ENCODE assay signal across 9 mouse cellular contexts in genomic region chr17:56819694-56820111, GRCm38 (mm10). TPM values are rescaled to one million over a fixed set of nuclear protein-coding genes. Genes with fewer than 3 reads are reported as not detected.
DNase-seq lines count a peak whose midpoint lies in the region; ATAC-seq lines count a peak whose summit lies in the region.
"Had no signal": no experiment of that assay in that cellular context is flagged by ENCODE, and none has a peak within 500 bp of the region (broad histone marks: within the 10 kb centered on the region; RNA-seq: fewer than 3 reads in every experiment).

No protein-coding gene starts in this region.

- no peak overlapping the region for H3K9ac ChIP-seq in liver, embryonic 12.5 days
- no peak overlapping the region for H3K9ac ChIP-seq in liver, embryonic 11.5 days (ENCODE audit: low read depth, low read length)
- no peak overlapping the region for H3K9ac ChIP-seq in neural tube, embryonic 13.5 days
- H3K9ac ChIP-seq in kidney, embryonic 14.5 days (ENCODE audit: low read depth, low read length): no peak overlapping the region
- H3K9ac ChIP-seq: limb, embryonic 13.5 days had no signal

- peak overlapping the region; percentile 17; the same call in 1 of the 2 replicates for H3K27ac ChIP-seq in liver, embryonic 12.5 days
- H3K27ac ChIP-seq in liver, embryonic 11.5 days (ENCODE audit: low read depth, low read length): no peak overlapping the region
- peak overlapping the region; percentile 56 for H3K27ac ChIP-seq in neural tube, embryonic 13.5 days (replicated peaks)
- H3K27ac ChIP-seq in kidney, embryonic 14.5 days (ENCODE audit: low read depth, low read length): no peak overlapping the region
- H3K27ac ChIP-seq: limb, embryonic 13.5 days had no signal

- no peak for DNase-seq in liver, embryonic 11.5 days (ENCODE audit: low spot score)
- DNase-seq in layer of hippocampus, adult 9-11 months: peak; percentile 60
- no peak for DNase-seq in right cerebral cortex, postnatal 10 days (ENCODE audit: low spot score in 2 of 2)
- DNase-seq in kidney, adult 18-20 months: no peak

- no peaks in the 10 kb centered on the region for H3K9me3 ChIP-seq in liver, embryonic 12.5 days (replicated peaks)
- H3K9me3 ChIP-seq in liver, embryonic 11.5 days (ENCODE audit: control insufficient read depth, low read length): no peaks in the 10 kb centered on the region
- no peaks in the 10 kb centered on the region for H3K9me3 ChIP-seq in neural tube, embryonic 13.5 days
- H3K9me3 ChIP-seq in kidney, embryonic 14.5 days (ENCODE audit: control insufficient read depth, low read length): no peaks in the 10 kb centered on the region
- H3K9me3 ChIP-seq: limb, embryonic 13.5 days had no signal

- H3K4me1 ChIP-seq in liver, embryonic 12.5 days: peaks cover 55% of the 10 kb centered on the region
- 0 out of 2 replicates have a peak, but pooled peaks cover 3% of the 10 kb centered on the region for H3K4me1 ChIP-seq in liver, embryonic 11.5 days (replicated peaks; ENCODE audit: control insufficient read depth, insufficient read depth, low read length)
- peaks cover 30% of the 10 kb centered on the region for H3K4me1 ChIP-seq in neural tube, embryonic 13.5 days (replicated peaks)
- H3K4me1 ChIP-seq in kidney, embryonic 14.5 days (ENCODE audit: control insufficient read depth, insufficient read depth, low read length): no peaks in the 10 kb centered on the region
- H3K4me1 ChIP-seq: limb, embryonic 13.5 days had no signal

- H3K4me3 ChIP-seq in liver, embryonic 12.5 days: no peak overlapping the region
- no peak overlapping the region for H3K4me3 ChIP-seq in liver, embryonic 11.5 days (ENCODE audit: low read depth, low read length)
- no peak overlapping the region for H3K4me3 ChIP-seq in neural tube, embryonic 13.5 days
- H3K4me3 ChIP-seq in kidney, embryonic 14.5 days (ENCODE audit: low read length): no peak overlapping the region
- H3K4me3 ChIP-seq: limb, embryonic 13.5 days had no signal

- H3K36me3 ChIP-seq in liver, embryonic 12.5 days: peaks cover 17% of the 10 kb centered on the region
- H3K36me3 ChIP-seq in liver, embryonic 11.5 days (ENCODE audit: control insufficient read depth, insufficient read depth, low read length): no peaks in the 10 kb centered on the region
- no peaks in the 10 kb centered on the region for H3K36me3 ChIP-seq in neural tube, embryonic 13.5 days
- H3K36me3 ChIP-seq in kidney, embryonic 14.5 days (ENCODE audit: control insufficient read depth, insufficient read depth, low read length): no peaks in the 10 kb centered on the region
- H3K36me3 ChIP-seq: limb, embryonic 13.5 days had no signal

- H3K4me2 ChIP-seq in liver, embryonic 12.5 days: no peak overlapping the region
- H3K4me2 ChIP-seq in liver, embryonic 11.5 days: no peak overlapping the region
- no peak overlapping the region for H3K4me2 ChIP-seq in neural tube, embryonic 13.5 days
- no peak overlapping the region for H3K4me2 ChIP-seq in kidney, embryonic 14.5 days (replicated peaks; ENCODE audit: low read depth, low read length)
- H3K4me2 ChIP-seq: limb, embryonic 13.5 days had no signal

- ATAC-seq in liver, embryonic 12.5 days: no peak
- no peak for ATAC-seq in liver, embryonic 11.5 days (replicated peaks; ENCODE audit: low FRiP score)
- ATAC-seq in common myeloid progenitor, adult 5-6 weeks (replicated peaks; ENCODE audit: low read depth, poor library complexity, severe bottlenecking): peak; percentile 92
- ATAC-seq in neural tube, embryonic 13.5 days (ENCODE audit: low read depth): peak; percentile 63
- no peak for ATAC-seq in kidney, embryonic 14.5 days (ENCODE audit: low FRiP score, low TSS enrichment)

- no peaks in the 10 kb centered on the region for H3K27me3 ChIP-seq in liver, embryonic 12.5 days (replicated peaks)
- peaks cover 2% of the 10 kb centered on the region; the same call in 1 of the 2 replicates for H3K27me3 ChIP-seq in liver, embryonic 11.5 days (replicated peaks; ENCODE audit: control insufficient read depth, insufficient read depth, low read length)
- 0 out of 2 replicates have a peak, but pooled peaks cover 4% of the 10 kb centered on the region for H3K27me3 ChIP-seq in neural tube, embryonic 13.5 days
- no peaks in the 10 kb centered on the region for H3K27me3 ChIP-seq in kidney, embryonic 14.5 days (ENCODE audit: control insufficient read depth, insufficient read depth, low read length)
- H3K27me3 ChIP-seq: limb, embryonic 13.5 days had no signal

- WGBS in liver, embryonic 12.5 days (ENCODE audit: insufficient replicate concordance): 69% methylated on average over 8 of the region's 8 CpGs
- WGBS in liver, embryonic 11.5 days: 74% methylated on average over 8 of the region's 8 CpGs
- 68% methylated on average over 8 of the region's 8 CpGs for WGBS in neural tube, embryonic 13.5 days
- 76% methylated on average over 8 of the region's 8 CpGs for WGBS in kidney, embryonic 14.5 days

RNA-seq across cellular contexts. Expression of gene Rfx2, which starts 11.1 kb away (rescaled TPM):
- 12.6 and 13.6 TPM in 2 replicates for polyA plus RNA-seq in liver, embryonic 12.5 days (2016; fragmentation: Nextera tagmentation; extraction: Ambion mirVana)
- polyA plus RNA-seq in liver, embryonic 11.5 days (2014; fragmentation: Nextera tagmentation; extraction: Ambion mirVana): 9.0 and 9.5 TPM in 2 replicates
- 7.6 and 7.7 TPM in 2 replicates for total RNA-seq in common myeloid progenitor, adult 5-6 weeks (2017)
- 4.6 and 5.2 TPM in 2 replicates for polyA plus RNA-seq in neural tube, embryonic 13.5 days (2015; fragmentation: Nextera tagmentation; extraction: Ambion mirVana)
- 2.3 and 3.9 TPM in 2 replicates for polyA plus RNA-seq in kidney, embryonic 14.5 days (2014; fragmentation: Nextera tagmentation; extraction: Ambion mirVana)

RNA-seq across cellular contexts. Expression of gene Prr22, which starts 49.7 kb away (rescaled TPM):
- 1.1 and 1.2 TPM in 2 replicates for polyA plus RNA-seq in liver, embryonic 12.5 days (2016; fragmentation: Nextera tagmentation; extraction: Ambion mirVana)
- 1.6 and 1.8 TPM in 2 replicates for polyA plus RNA-seq in liver, embryonic 11.5 days (2014; fragmentation: Nextera tagmentation; extraction: Ambion mirVana)
- 0.15 TPM in 1 of 2 replicates, not detected in the other for total RNA-seq in common myeloid progenitor, adult 5-6 weeks (2017)
- 0.95 and 1.1 TPM in 2 replicates for polyA plus RNA-seq in neural tube, embryonic 13.5 days (2015; fragmentation: Nextera tagmentation; extraction: Ambion mirVana)
- 1.7 and 2.3 TPM in 2 replicates for polyA plus RNA-seq in kidney, embryonic 14.5 days (2014; fragmentation: Nextera tagmentation; extraction: Ambion mirVana)

RNA-seq across cellular contexts. Expression of gene Acsbg2, which starts 54.5 kb away (rescaled TPM):
- not detected in 2 replicates for polyA plus RNA-seq in liver, embryonic 12.5 days (2016; fragmentation: Nextera tagmentation; extraction: Ambion mirVana)
- not detected in 2 replicates for polyA plus RNA-seq in liver, embryonic 11.5 days (2014; fragmentation: Nextera tagmentation; extraction: Ambion mirVana)
- not detected in 2 replicates for total RNA-seq in common myeloid progenitor, adult 5-6 weeks (2017)
- not detected in 2 replicates for polyA plus RNA-seq in neural tube, embryonic 13.5 days (2015; fragmentation: Nextera tagmentation; extraction: Ambion mirVana)
- polyA plus RNA-seq in kidney, embryonic 14.5 days (2014; fragmentation: Nextera tagmentation; extraction: Ambion mirVana): not detected in 2 replicates
- polyA plus RNA-seq: limb, embryonic 13.5 days had no signal

RNA-seq across cellular contexts. Expression of gene Dus3l, which starts 55.1 kb away (rescaled TPM):
- 24.1 and 24.6 TPM in 2 replicates for polyA plus RNA-seq in liver, embryonic 12.5 days (2016; fragmentation: Nextera tagmentation; extraction: Ambion mirVana)
- polyA plus RNA-seq in liver, embryonic 11.5 days (2014; fragmentation: Nextera tagmentation; extraction: Ambion mirVana): 34.5 and 36.9 TPM in 2 replicates
- 16.8 and 17.5 TPM in 2 replicates for total RNA-seq in common myeloid progenitor, adult 5-6 weeks (2017)
- 61.5 and 64.6 TPM in 2 replicates for polyA plus RNA-seq in neural tube, embryonic 13.5 days (2015; fragmentation: Nextera tagmentation; extraction: Ambion mirVana)
- polyA plus RNA-seq in kidney, embryonic 14.5 days (2014; fragmentation: Nextera tagmentation; extraction: Ambion mirVana): 37.8 and 48.0 TPM in 2 replicates

RNA-seq across cellular contexts. Expression of gene 1700061G19Rik, which starts 55.6 kb away (rescaled TPM):
- polyA plus RNA-seq in liver, embryonic 12.5 days (2016; fragmentation: Nextera tagmentation; extraction: Ambion mirVana): 0.08 and 0.11 TPM in 2 replicates
- 0.26 TPM in 2 replicates for polyA plus RNA-seq in liver, embryonic 11.5 days (2014; fragmentation: Nextera tagmentation; extraction: Ambion mirVana)
- 0.05 TPM in 1 of 2 replicates, not detected in the other for total RNA-seq in common myeloid progenitor, adult 5-6 weeks (2017)
- 0.54 and 0.60 TPM in 2 replicates for polyA plus RNA-seq in neural tube, embryonic 13.5 days (2015; fragmentation: Nextera tagmentation; extraction: Ambion mirVana)
- polyA plus RNA-seq in kidney, embryonic 14.5 days (2014; fragmentation: Nextera tagmentation; extraction: Ambion mirVana): 0.15 and 0.30 TPM in 2 replicates

Comparison
In these comparisons a context has a peak if more than half of its experiments do, and no peak if none do; other contexts are left out.
1. H3K27ac ChIP-seq: peak in liver, embryonic 12.5 days (single experiment) and neural tube, embryonic 13.5 days (single experiment); none in liver, embryonic 11.5 days (single experiment) and kidney, embryonic 14.5 days (single experiment).
2. ATAC-seq: peak in common myeloid progenitor, adult 5-6 weeks (single experiment) and neural tube, embryonic 13.5 days (single experiment); none in liver, embryonic 12.5 days (single experiment), liver, embryonic 11.5 days (single experiment) and kidney, embryonic 14.5 days (single experiment).